Mouse (Mus musculus): ENCODE data around the gene Gm14322.
A peak's percentile ranks its signal among the peaks of the same experiment; 100 is the strongest.
"Not testable (repeated sequence)": the region's sequence is repeated elsewhere in the genome, so short reads cannot be mapped to it uniquely, and the experiment has no call there.

Gm14322 gene

DNA sequence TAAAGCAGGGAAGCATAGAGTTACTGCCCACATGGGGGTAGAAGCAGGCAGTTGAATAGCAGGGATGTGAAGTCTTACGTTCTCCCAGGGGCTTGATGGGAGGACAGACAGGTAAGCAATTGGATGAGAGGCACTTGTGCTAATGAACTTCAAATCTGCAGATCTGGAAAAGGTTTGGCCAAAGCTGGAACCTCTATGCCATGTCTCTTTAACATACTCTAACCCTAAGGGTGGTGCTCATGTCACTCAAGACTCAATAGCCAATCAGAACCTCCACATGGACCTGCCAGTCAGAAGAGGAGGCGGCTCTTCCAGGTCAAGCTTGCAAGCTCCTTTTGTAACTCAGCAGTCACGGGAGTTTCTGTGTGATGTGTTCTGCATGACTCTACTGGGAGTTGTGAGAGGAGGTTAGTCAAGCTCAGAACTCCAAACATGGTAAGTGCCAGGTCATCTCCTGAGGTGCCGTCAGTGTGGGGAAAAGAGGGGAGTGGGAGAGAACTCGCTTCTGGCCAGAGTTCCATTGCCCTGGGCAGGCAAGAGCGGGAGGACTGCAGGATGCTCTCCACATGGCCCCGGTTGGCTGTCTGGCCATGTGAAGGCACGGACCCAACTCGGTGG lies at the start of gene Gm14322:
Gene Gm14322 (plus strand): TSS at position 348 of the 618 bp plus-strand sequence.
- DNase-seq (ENCODE audit: low spot score in 2 of 2) = peak in 1 of 2 experiments; percentile 22

DNA sequence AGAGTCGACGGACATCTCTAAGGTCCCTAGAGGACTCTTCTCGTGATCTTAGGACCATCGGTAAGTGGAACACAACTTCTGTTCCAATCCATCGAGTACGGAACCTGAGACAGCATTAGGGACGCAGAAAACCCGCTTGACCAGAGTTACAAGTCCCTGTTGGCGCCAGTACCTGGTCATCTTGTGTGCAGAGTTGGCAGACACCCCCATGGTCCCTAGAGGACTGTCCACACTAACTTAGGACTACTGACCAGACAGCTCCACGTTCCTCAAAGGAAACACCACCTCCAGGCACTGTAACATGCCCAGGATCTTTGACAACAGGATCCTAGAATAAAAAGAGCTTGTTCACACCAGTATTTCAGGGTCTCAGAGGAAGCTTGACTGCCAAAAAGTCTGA lies 17.6 kb upstream of the Gm14322 start:
- DNase-seq (ENCODE audit: low spot score in 2 of 2) = not testable (repeated sequence)

DNA sequence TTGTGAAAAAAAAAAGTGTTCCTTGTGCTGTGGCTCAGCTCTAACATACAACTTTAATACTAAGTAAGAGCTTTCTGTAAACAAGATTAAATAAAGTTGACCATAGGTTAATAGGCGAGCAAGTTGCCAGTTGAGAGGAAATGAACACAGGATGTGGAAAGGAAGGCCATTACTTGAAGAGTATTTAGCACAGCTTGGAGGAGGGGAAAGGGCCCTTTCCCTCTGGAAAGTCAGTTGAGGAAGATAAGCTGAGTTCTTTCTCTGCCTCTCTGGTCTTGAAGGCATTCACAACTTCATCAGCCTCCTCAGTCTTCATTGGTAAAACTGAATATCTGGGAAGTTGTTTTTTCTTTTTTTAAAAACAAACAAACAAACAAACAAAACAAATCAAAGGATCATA lies 28.3 kb downstream of the Gm14322 start:
- DNase-seq (ENCODE audit: low spot score in 2 of 2) = not testable (repeated sequence)

DNA sequence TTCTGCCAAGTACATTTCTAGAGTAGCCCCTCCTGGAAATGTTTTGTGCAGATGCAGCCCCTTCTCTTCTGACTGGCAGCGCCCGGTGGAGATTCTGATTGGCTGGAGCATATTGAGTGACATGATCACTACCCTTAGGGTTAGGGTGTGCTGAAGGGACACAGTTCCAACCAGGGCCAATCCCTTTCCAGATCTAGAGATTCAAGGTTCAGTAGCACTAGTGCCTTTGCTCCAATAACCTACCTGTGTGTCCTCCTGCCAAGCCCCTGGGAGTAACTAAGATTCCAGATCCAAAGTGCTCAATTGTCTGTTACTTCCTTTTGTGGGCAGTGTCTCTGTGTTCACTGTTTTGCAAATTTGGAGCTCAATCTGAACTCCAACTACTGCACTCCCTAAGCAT lies 47.1 kb downstream of the Gm14322 start:
- not testable (repeated sequence) for DNase-seq (ENCODE audit: low spot score in 2 of 2)

All from cerebellum, postnatal 4 days (tissue).